Mouse (Mus musculus): ENCODE data around the gene Rras. TPM values are rescaled to one million over a fixed set of nuclear protein-coding genes. Genes with fewer than 3 reads are reported as not detected.

Rras gene
- polyA plus RNA-seq, 1 experiment, result 82.6 TPM

DNA sequence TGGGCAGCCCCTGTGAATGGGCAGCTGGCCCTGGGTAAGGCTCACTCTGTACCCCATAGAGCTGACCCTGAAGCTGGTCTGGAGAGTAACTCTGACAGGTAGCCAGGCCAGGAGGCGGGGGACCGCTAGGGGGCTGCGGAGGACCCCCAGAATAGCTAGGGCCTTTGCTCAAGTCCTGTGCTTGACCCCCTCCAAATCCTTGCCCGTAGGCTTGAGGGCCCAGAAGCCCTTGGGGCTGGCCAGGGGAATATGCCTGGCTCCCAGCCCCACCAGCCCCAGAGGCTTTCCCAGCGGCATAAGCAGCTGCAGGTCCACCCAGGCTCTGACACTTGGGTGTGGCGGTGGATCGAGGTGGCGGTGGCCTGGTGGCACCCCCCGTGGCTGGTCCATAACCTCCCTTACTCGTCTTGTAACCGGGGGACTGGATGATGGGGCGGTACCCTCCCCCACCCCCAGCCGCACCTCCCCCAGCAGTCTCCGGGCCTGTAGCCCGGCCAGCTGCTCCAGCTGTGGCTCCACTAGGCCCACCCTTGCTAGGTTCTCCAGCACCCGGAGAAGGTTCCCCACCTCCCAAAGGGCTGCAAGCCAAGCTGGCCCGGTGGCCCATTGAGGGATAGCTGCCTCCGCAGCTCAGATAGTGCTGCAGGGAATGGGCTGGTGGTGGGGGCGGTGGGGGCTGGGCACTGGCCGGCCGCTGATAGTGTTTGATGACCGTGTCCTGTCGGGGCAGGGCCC is 31.3 kb downstream of the Rras start:
- peaks cover 5% of the 10 kb centered on the region for H3K4me1 ChIP-seq (ENCODE audit: control insufficient read depth, insufficient read depth, insufficient read length, low read length)

DNA sequence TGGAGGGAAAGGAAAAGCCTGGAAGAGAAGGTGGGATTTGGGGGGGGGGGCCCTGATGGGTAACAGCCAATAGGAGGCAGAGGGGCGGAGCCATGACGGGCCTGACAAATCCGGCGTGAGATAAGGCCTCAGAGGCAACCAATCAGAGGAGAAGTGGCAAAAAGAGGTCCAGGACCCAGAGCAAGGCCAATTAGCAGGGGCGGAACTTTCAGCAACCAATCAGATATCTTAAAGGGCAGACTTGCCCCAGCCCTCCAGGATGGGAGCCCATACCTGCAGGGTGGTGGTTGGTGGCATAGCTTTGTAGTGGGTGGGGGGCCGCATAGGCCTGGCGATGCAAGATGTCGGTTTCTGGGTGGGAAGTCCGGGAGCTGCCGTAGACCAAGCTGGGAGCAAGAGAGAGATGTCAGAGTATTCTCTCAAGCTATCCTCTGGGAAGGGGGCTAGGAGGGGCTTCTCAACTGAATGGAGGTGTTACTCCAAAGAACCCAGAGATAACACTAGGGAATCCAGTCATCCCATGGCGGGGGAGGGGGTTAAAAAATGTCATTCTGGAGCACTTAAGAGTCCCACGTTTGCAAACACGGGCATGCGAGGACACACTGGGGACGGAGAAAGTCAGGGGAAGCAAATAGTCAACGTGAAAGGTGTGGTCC is 33.3 kb downstream of the Rras start:
- peak overlapping the region; percentile 96 for H3K4me3 ChIP-seq (ENCODE audit: insufficient read depth, low read depth, low read length)
- peaks cover 5% of the 10 kb centered on the region for H3K4me1 ChIP-seq (ENCODE audit: control insufficient read depth, insufficient read depth, insufficient read length, low read length)
- no peak overlapping the region for H3K27ac ChIP-seq (replicated peaks; ENCODE audit: low read depth, low read length)

More for the DNA sequence above, 31.3 kb downstream of the Rras start:
- Histone ChIP-seq H3K4me3 (ENCODE audit: insufficient read depth, low read depth, low read length) (no peak overlapping the region), H3K27ac (replicated peaks; ENCODE audit: low read depth, low read length) (no peak overlapping the region)

DNA sequence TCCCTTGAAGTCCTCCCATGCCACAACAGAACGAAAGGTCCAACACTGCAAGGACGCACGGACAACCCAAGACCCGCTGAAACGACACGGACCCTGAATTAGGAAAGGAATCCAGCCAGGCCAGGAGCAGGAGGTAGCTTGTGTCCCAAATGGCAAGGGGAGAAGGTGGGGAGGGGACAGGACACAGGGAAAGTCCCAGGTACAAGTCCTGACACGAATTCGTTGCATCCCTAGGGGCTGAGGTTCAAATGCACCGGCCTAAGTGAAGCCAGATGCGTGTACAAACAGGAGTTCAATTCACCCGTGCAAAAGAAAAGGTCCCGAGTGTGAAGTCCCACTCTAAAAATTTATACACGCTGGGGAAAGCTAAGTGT is 33.8 kb downstream of the Rras start:
- H3K4me1 ChIP-seq (ENCODE audit: control insufficient read depth, insufficient read depth, insufficient read length, low read length), result peaks cover 5% of the 10 kb centered on the region
- H3K27ac ChIP-seq (replicated peaks; ENCODE audit: low read depth, low read length), result no peak overlapping the region
- H3K4me3 ChIP-seq (ENCODE audit: insufficient read depth, low read depth, low read length), result peak overlapping the region; percentile 96

GRCm38 (mm10) chr7:45052181-45052861 is 34.6 kb downstream of the Rras start:
- Histone ChIP-seq H3K4me3 (ENCODE audit: insufficient read depth, low read depth, low read length) (peak overlapping the region; percentile 96), H3K4me1 (ENCODE audit: control insufficient read depth, insufficient read depth, insufficient read length, low read length) (peaks cover 5% of the 10 kb centered on the region), H3K27ac (replicated peaks; ENCODE audit: low read depth, low read length) (peak overlapping the region; percentile 58)

DNA sequence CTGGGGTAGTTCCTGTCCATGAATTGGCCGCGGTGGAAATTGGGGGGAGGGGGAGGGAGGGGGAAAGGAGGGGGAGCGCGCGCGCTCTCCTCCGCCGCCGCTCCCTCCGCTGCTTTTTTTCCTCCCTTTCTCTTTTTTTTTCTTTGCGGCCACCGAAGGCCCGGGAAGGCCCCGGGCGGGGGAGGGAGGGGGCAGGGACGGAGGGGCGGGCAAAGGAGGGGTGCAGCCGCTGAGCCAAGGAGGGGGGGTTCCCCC is 35.0 kb downstream of the Rras start, which contains the start of gene Prr12:
TSS of gene Prr12 (minus strand) at position 20 of the 255 bp plus-strand sequence.
- peak within 1 kb of the TSS; percentile 96 for H3K4me3 ChIP-seq (ENCODE audit: insufficient read depth, low read depth, low read length)
- peak within 1 kb of the TSS; percentile 71 for H3K27ac ChIP-seq (replicated peaks; ENCODE audit: low read depth, low read length)
- H3K4me1 ChIP-seq (ENCODE audit: control insufficient read depth, insufficient read depth, insufficient read length, low read length), result peaks cover 5% of the 10 kb centered on the region

DNA sequence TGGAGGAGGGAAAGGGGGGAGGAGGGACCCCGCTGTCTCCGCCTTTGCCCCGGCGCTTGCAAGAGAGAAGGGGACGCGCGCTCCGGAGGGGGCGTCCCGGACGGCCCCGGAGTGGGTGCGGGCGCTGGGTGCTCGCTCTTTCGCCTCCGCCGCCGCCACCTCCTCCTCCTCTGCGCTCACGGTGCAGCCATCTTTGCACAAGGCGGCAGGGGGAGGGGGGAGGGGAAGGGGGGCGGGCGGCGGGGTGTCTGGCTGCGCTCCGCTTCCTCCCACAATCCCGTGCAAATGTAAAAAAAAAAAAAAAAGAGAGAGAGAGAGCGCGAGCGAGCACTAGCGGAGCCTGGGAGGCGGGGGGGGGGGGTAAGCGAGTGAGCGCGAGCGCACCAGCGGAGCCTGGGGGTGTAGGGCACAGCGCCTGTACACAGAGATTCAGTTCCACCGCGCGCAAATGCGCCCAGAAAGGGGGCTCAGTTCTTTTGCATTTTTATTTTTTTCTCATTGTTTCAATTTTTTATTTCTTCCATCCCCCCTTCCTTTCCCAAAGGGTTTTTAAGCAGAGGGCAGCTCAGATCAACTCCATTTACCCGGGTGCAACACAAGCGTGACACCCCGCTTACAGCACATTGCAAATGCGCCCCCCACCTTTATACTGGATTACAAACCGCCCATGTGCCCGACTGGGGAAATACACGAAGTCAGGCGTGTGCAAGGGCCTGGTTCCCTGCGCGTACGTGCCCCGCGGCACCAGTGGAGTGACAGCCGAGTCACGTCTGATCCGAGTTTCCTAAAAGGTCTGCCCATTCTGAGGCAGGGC is 35.6 kb downstream of the Rras start:
- Histone ChIP-seq H3K4me1 (ENCODE audit: control insufficient read depth, insufficient read depth, insufficient read length, low read length) (peaks cover 5% of the 10 kb centered on the region), H3K27ac (replicated peaks; ENCODE audit: low read depth, low read length) (peak overlapping the region; percentile 71), H3K4me3 (ENCODE audit: insufficient read depth, low read depth, low read length) (peak overlapping the region; percentile 96)

GRCm38 (mm10) chr7:45053931-45054510 is 36.3 kb downstream of the Rras start:
- peaks cover 5% of the 10 kb centered on the region for H3K4me1 ChIP-seq (ENCODE audit: control insufficient read depth, insufficient read depth, insufficient read length, low read length)
- H3K27ac ChIP-seq (replicated peaks; ENCODE audit: low read depth, low read length), result peak overlapping the region; percentile 43; the same call in 1 of the 2 replicates
- peak overlapping the region; percentile 52 for H3K4me3 ChIP-seq (ENCODE audit: insufficient read depth, low read depth, low read length)

DNA sequence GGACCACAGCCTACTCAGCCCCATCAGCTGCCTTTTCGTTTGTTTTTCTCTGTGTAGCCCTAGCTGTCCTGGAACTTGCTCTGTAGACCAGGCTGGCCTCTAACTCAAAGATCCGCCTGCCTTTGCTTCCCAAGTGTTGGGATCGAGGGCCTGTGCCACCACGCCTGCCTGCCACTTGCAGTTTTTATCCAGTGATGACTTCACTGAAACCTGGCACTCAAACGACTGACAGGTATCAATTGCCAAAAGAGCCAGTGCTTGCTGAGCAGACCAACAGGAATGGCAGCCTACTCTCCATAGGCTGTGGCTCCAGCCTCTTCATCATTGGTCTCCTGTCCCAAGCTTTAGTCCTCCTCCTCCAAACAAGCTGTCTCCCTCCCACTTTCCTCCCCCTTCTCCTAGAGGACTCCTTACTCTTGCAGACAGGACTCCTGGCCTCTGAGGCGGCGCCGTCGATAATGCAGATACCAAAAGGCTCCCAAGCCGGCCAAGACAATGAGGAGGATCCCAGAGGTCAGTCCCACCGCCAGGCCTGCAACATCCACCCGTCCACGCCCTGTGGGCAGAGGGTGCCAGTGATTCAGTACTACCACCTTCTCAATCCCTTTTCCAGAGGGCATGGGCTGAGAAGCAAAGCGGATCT is 38.7 kb downstream of the Rras start:
- Histone ChIP-seq H3K27ac (replicated peaks; ENCODE audit: low read depth, low read length) (no peak overlapping the region), H3K4me1 (ENCODE audit: control insufficient read depth, insufficient read depth, insufficient read length, low read length) (peaks cover 4% of the 10 kb centered on the region), H3K4me3 (ENCODE audit: insufficient read depth, low read depth, low read length) (no peak overlapping the region)

- Histone ChIP-seq H3K27ac (replicated peaks; ENCODE audit: low read depth, low read length) (no peak overlapping the region), H3K4me1 (ENCODE audit: control insufficient read depth, insufficient read depth, insufficient read length, low read length) (peaks cover 5% of the 10 kb centered on the region), H3K4me3 (ENCODE audit: insufficient read depth, low read depth, low read length) (no peak overlapping the region)
These were observed 39.2 kb downstream of the Rras start for GRCm38 (mm10) chr7:45056972-45057348.

DNA sequence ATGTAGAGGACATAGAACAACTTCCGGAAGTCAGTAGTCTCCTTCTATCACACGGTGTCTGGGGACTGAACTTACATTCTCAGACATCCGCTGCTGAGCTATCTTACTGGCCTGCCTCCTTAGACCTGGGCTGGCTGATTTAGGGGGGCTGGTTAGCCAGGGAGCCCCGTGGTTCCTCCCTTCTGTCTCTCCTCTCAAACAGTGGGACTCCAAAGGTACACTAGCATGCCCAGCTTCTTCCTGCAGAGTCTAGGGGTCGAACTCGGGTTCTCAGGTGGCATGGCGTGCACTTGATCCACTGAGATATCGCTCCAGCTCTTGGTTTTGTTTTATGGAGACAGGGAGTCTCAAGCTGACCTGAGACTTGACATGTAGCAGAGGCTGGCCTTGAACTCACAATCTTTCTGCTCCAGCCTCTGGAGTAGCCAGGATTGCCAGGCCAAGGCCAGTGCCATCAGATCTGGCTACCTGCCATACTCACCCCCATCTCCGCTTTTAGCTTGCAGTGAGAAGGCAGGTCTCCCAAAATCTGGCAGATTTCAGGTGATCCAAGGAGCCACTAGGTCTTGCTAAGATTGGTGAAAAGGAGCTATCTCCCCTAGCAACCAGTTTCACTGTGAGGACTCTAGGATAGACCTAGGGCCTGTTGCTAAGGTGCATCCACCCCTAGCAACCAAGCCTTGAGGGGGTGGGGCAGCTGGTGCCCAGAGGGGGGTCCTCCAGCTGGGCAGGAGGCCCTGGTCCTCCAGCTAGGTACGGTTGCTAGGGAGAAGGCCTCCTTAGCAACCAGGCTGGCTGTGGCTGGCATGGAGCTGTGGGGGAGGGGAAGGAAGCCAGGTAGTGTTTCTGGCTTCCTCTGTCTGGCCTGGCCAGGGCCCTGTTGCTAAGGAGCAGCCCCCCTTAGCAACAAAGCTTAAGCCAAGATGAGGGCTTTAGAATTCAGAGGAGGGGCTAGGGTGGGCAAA is 41.1 kb downstream of the Rras start:
- Histone ChIP-seq H3K27ac (replicated peaks; ENCODE audit: low read depth, low read length) (no peak overlapping the region), H3K4me3 (ENCODE audit: insufficient read depth, low read depth, low read length) (no peak overlapping the region), H3K4me1 (ENCODE audit: control insufficient read depth, insufficient read depth, insufficient read length, low read length) (peaks cover 4% of the 10 kb centered on the region; the same call in 1 of the 2 replicates)

DNA sequence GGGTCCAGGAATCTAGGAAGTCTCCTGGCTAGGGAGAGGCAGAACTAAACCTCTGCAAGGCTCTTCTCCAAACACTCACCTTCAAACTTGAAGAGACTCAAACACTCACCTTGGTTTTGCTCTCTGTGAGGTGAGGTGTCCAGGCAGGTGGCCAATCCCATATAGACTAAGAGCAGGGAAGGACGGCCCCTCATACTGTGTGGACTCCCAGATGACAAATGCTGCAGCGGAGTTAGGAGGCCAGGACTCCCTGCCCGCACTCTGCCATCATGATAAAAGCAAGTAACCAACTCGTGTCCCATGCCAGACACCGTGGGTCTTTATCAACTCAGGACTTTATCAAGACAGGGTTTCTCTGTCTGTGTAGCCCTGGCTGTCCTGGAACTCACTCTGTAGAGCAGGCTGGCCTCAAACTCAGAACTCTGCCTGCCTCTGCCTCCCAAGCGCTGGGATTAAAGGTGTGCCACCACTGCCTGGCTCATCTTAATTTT is 42.9 kb downstream of the Rras start:
- H3K4me3 ChIP-seq (ENCODE audit: insufficient read depth, low read depth, low read length), result no peak overlapping the region
- peaks cover 4% of the 10 kb centered on the region; the same call in 1 of the 2 replicates for H3K4me1 ChIP-seq (ENCODE audit: control insufficient read depth, insufficient read depth, insufficient read length, low read length)
- no peak overlapping the region for H3K27ac ChIP-seq (replicated peaks; ENCODE audit: low read depth, low read length)

GRCm38 (mm10) chr7:45061532-45062075 is 43.8 kb downstream of the Rras start:
- Histone ChIP-seq H3K4me3 (ENCODE audit: insufficient read depth, low read depth, low read length) (peak overlapping the region; percentile 75), H3K27ac (replicated peaks; ENCODE audit: low read depth, low read length) (peak overlapping the region; percentile 18; the same call in 1 of the 2 replicates)

DNA sequence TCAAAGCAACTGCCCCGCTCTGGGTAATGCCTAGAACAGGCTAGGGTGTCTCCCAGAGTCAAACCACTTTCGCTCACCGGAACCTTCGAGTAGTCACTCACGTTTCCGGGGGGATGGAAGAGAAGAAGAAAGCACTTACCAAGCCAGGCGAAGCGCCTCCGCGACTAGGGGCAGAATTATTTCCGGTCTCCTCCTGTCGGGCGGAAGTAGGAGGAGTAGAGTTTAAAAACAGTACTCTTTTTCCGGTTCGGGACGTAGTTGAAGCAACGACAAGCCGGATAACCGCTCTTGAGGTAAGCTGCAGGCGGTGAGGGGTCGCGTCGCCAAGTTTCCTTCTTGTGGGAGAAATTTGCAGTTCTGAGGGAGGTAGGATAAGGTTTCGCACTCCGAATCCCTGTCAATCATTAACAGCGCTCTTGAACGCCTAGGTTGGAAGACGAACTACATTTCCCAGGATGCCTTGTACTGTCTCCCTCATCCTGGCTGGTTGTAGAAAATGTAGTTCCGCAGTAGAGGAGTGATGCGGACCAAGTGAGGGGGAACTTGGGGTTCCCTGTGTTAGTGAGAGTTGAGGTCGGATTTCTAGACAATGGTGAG is 44.6 kb downstream of the Rras start, which contains the start of the genes Nosip and Prrg2:
TSS of gene Nosip (plus strand) at position 191 of the 597 bp plus-strand sequence.
TSS of gene Prrg2 (minus strand) at position 439 of the 597 bp plus-strand sequence.
- Histone ChIP-seq H3K4me3 (ENCODE audit: insufficient read depth, low read depth, low read length) (peak within 1 kb of the TSS; percentile 75), H3K27ac (replicated peaks; ENCODE audit: low read depth, low read length) (peak within 1 kb of the TSS; percentile 93), H3K4me1 (ENCODE audit: control insufficient read depth, insufficient read depth, insufficient read length, low read length) (peaks cover 4% of the 10 kb centered on the region; the same call in 1 of the 2 replicates)

More at GRCm38 (mm10) chr7:45061532-45062075, 43.8 kb downstream of the Rras start:
- peaks cover 4% of the 10 kb centered on the region; the same call in 1 of the 2 replicates for H3K4me1 ChIP-seq (ENCODE audit: control insufficient read depth, insufficient read depth, insufficient read length, low read length)

All from brown adipose tissue, adult 24 weeks (tissue).